Mouse (Mus musculus): ENCODE data around the gene Fopnl. TPM values are rescaled to one million over a fixed set of nuclear protein-coding genes. Genes with fewer than 3 reads are reported as not detected.

Fopnl gene
- polyA plus RNA-seq, 1 experiment from 2014 or later = 174 TPM

DNA sequence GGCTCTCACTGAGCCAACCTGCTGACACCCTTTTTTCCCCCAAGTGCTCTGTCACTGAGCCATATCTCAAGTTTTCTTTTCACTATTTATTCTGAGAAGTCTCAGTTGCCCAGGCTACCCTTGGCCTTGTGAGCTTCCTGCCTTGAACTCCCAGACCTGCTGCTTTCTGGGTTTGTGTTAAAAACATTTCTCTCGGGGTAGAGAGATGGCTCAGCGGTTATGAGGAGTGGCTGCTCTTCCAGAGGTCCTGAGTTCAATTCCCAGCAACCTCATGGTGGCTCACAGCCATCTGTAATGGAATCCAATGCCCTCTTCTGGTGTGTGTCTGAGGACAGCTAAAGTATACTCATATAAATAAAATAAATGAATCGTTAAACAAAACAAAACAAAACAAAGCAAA lies 35.0 kb upstream of the Fopnl start:
- Histone ChIP-seq H3K4me1 (no peaks in the 10 kb centered on the region), H3K9ac (no peak overlapping the region), H3K27ac (no peak overlapping the region), H3K36me3 (no peaks in the 10 kb centered on the region), H3K4me3 (no peak overlapping the region), H3K9me3 (no peaks in the 10 kb centered on the region), H3K27me3 (no peaks in the 10 kb centered on the region), H3K4me2 (replicated peaks) (no peak overlapping the region)
- 73% methylated on average over 3 of the region's 3 CpGs for WGBS
- ATAC-seq (ENCODE audit: low FRiP score, low read depth) = no peak

DNA sequence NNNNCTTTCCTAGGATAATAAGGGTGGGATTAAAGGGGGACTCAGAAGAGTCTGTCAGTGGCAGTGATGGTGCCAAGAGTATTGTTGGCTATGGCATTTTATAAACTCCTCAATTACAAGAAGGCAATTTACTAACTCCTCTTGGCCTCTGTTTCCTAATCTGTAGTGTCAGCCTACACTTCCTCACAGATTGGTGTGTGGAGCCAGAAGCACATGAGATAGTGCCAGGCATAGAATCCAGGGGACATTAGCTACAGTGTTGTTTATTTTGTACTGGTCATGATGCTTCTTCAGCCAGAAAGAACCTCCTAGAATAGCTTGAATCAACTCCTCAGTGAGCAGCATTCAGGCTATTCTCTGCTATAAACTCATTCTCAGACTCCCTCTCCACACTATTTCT lies 34.4 kb upstream of the Fopnl start:
- ATAC-seq (ENCODE audit: low FRiP score, low read depth) = no peak

DNA sequence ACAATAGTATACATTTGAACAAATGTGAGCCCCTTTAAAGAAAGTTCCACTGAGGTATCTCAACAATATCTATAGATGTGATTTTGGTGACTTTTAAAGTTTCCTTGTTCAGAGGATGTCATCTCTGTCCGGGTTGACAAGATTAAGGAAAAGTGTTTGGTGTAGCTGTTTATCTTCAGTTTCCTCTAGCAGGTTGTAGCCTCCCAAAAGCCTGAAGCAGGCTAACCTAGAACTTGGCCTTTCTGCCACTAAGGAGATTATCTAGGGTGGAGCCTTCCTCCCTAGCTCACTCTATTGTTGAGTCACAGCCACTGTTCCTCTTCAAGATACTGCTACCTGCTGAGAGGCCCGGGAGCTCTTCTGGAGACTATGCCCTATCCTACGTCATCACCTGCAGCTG lies 27.8 kb upstream of the Fopnl start:
- Histone ChIP-seq H3K27ac (no peak overlapping the region), H3K4me1 (no peaks in the 10 kb centered on the region), H3K4me3 (no peak overlapping the region), H3K36me3 (no peaks in the 10 kb centered on the region), H3K9ac (no peak overlapping the region), H3K9me3 (no peaks in the 10 kb centered on the region), H3K4me2 (replicated peaks) (no peak overlapping the region), H3K27me3 (no peaks in the 10 kb centered on the region)
- no peak for ATAC-seq (ENCODE audit: low FRiP score, low read depth)
- 76% methylated on average over 3 of the region's 3 CpGs for WGBS

More for the DNA sequence above, 34.4 kb upstream of the Fopnl start:
- no peak overlapping the region for H3K4me3 ChIP-seq
- H3K4me2 ChIP-seq (replicated peaks) = no peak overlapping the region
- H3K36me3 ChIP-seq = no peaks in the 10 kb centered on the region
- H3K27ac ChIP-seq = no peak overlapping the region
- H3K27me3 ChIP-seq = no peaks in the 10 kb centered on the region
- no peaks in the 10 kb centered on the region for H3K4me1 ChIP-seq
- H3K9me3 ChIP-seq = no peaks in the 10 kb centered on the region
- H3K9ac ChIP-seq = no peak overlapping the region

DNA sequence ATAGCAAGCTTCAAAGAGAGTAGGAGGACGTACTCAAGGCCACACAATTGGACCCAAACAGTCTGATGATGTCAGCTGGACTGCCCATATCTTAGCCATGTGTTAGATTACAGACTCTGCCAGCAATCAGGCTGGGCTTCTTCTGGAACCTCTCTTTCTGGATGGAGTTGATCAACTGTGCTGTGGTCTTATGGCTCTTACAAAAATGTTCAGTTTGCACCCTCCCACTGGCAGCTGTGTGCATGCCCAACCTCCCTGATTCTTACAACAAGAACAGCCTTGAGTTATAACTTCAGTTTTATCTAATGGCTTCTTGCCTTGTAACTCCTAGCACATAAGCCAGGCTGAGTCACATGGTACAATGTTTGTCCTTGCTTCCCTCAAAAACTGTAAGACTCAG lies 11.0 kb upstream of the Fopnl start:
- Histone ChIP-seq H3K4me2 (replicated peaks) (no peak overlapping the region), H3K36me3 (no peaks in the 10 kb centered on the region), H3K9ac (no peak overlapping the region), H3K27me3 (no peaks in the 10 kb centered on the region), H3K4me1 (no peaks in the 10 kb centered on the region), H3K27ac (no peak overlapping the region), H3K4me3 (no peak overlapping the region), H3K9me3 (no peaks in the 10 kb centered on the region)
- 70% methylated on average over 1 of the region's 1 CpGs for WGBS
- ATAC-seq (ENCODE audit: low FRiP score, low read depth) = no peak

DNA sequence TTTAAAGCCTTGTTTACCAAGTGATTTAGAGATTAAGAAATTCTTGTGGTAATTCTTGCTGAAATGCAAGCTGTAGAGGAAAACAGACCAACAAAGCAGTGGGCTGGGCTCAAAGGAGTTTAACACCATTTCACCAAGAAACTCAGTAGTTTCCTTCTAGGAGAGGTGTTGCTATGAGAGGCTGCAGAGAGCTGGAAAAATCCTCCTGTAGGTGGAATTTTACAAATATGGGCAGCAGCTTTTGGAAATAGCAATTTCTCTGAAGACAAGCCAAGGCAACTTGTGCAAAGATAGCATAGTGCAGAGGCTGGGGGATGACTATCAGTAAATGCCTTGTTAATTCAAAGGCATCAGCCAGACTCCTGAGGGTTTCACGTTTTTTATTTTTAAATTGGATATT lies 3.3 kb upstream of the Fopnl start:
- no peak overlapping the region for H3K9ac ChIP-seq
- peaks cover 10% of the 10 kb centered on the region for H3K4me1 ChIP-seq
- 0 out of 2 replicates have a peak, but pooled peaks cover 6% of the 10 kb centered on the region for H3K27me3 ChIP-seq
- H3K4me2 ChIP-seq (replicated peaks) = no peak overlapping the region
- H3K27ac ChIP-seq = no peak overlapping the region
- H3K36me3 ChIP-seq = no peaks in the 10 kb centered on the region
- 42% methylated on average over 1 of the region's 1 CpGs for WGBS
- no peak overlapping the region for H3K4me3 ChIP-seq
- no peak for ATAC-seq (ENCODE audit: low FRiP score, low read depth)
- no peaks in the 10 kb centered on the region for H3K9me3 ChIP-seq

DNA sequence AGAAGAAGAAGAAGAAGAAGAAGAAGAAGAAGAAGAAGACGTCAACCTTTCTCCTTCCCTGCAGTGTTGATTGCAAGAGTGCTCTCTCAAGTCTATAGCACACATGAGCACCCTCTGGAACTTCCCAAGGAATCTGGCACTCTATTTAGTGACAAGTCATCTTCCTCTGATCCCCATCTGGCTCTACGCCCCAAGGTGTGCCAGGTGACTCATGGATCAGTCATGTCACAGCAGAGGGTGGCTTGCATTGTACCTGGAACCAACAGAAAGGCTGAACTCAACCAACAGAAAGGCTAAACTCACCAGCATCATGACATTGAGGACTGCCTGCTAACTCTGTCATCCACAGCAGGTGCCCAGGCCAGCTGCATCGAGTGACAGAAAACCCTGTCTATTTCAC lies 2.5 kb upstream of the Fopnl start:
- no peaks in the 10 kb centered on the region for H3K9me3 ChIP-seq
- ATAC-seq (ENCODE audit: low FRiP score, low read depth) = no peak
- peaks cover 11% of the 10 kb centered on the region for H3K4me1 ChIP-seq
- 87% methylated on average over 3 of the region's 3 CpGs for WGBS
- H3K9ac ChIP-seq = no peak overlapping the region
- H3K27me3 ChIP-seq = 0 out of 2 replicates have a peak, but pooled peaks cover 6% of the 10 kb centered on the region
- H3K4me3 ChIP-seq = no peak overlapping the region
- H3K27ac ChIP-seq = no peak overlapping the region
- no peak overlapping the region for H3K4me2 ChIP-seq (replicated peaks)
- H3K36me3 ChIP-seq = no peaks in the 10 kb centered on the region

DNA sequence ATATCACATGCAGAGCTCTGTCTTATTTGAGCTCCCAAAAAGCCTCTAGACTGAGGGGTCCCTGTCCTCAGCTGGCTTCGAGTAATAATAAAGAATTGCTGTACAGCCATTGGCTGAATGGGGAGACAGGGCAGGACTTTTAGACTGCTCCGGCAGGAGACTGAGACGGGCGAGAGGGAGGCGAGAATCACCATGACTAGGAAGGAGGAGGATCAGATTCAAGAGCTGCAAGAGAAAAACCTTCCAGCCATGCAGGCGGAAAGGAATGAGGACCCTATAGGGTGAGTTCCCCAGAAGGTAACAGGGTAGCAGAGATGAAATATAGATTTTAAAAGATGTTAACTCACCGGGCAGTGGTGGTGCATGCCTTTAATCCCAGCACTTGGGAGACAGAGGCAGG lies 4.3 kb downstream of the Fopnl start:
- H3K4me1 ChIP-seq = peaks cover 11% of the 10 kb centered on the region
- 89% methylated on average over 7 of the region's 7 CpGs for WGBS
- ATAC-seq (ENCODE audit: low FRiP score, low read depth) = no peak
- no peaks in the 10 kb centered on the region for H3K9me3 ChIP-seq
- no peak overlapping the region for H3K27ac ChIP-seq
- no peak overlapping the region for H3K4me3 ChIP-seq
- no peak overlapping the region for H3K4me2 ChIP-seq (replicated peaks)
- no peak overlapping the region for H3K9ac ChIP-seq
- H3K36me3 ChIP-seq = peaks cover 52% of the 10 kb centered on the region
- H3K27me3 ChIP-seq = no peaks in the 10 kb centered on the region

DNA sequence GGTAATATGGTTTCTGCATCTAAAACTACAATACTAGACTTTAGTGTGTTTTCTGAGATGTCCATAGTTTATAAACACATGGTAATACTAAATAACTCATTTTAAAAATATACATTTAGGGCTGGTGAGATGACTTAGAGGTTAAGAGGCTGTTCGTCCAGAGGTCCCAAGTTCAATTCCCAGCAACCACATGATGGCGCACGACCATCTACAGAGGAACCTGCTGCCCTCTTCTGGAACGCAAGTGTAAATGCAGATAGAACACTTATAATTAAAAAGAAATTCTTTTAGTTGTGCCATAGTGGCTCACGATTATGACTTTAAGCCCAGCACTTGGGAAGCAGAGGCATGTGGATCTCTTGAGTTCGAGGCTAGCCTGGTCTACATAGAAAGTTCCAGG lies 5.8 kb downstream of the Fopnl start:
- no peak for ATAC-seq (ENCODE audit: low FRiP score, low read depth)
- H3K4me1 ChIP-seq = peaks cover 9% of the 10 kb centered on the region
- WGBS = 56% methylated on average over 6 of the region's 6 CpGs
- no peak overlapping the region for H3K4me3 ChIP-seq
- H3K4me2 ChIP-seq (replicated peaks) = no peak overlapping the region
- no peaks in the 10 kb centered on the region for H3K27me3 ChIP-seq
- no peak overlapping the region for H3K27ac ChIP-seq
- peaks cover 68% of the 10 kb centered on the region for H3K36me3 ChIP-seq
- no peaks in the 10 kb centered on the region for H3K9me3 ChIP-seq
- no peak overlapping the region for H3K9ac ChIP-seq

DNA sequence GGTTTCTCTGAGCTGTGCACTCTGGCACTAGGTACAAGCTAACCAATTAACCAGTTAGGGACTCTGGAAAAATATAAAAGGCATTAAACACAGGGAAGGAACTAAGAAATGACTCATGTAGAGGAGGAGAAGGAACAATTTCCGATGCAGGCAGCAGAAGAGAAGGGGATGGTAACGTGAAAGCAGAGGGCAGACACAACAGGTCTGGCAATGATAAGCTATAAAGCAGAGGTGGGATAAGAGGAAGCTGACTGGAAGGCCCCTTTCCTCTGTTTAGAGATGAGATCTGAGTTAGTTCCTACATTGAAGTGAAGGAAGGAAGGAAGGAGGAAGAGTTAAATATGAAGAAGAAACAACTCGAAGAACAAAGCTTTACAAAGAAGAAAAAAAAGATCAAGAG lies 7.4 kb downstream of the Fopnl start:
- no peaks in the 10 kb centered on the region for H3K27me3 ChIP-seq

DNA sequence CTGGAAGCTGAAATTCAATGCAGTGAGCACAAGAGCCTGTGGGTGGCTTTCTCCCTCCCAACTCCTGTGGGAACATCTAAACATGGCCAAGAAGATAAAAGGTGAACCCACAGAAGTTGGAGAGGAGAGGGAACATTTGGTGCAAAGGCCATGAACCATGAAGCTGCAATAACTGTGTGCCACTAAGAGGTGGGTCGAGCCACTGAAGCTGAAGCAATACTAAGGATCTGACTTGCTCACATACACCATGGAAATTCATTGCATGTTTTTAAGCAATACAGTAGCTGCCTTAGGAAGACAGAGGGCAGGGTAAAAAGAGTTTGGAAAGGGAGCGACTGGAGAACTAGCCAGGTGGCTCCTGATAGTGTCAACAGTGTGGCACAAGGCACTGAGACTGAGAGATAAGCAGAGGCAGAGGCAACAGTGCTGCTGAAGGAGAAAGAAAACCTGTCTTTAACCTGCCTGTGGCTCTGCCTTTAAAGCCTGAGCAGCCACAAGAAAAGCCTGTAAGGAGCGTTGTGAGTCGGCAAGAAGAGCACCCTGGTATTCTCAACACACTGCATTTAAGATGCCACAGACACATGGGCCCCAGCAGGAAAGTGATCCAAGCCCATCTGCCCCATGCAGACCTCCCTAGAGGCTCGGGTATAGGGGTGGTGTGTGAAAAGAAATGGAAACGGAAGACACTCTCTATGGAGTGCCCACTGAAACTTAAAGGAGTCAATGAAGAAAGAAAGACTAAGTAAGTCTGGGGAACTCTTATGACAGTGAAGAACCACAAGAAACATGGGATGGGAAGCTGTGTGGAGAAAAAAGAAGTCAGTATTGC lies 8.7 kb downstream of the Fopnl start:
- no peak for ATAC-seq (ENCODE audit: low FRiP score, low read depth)
- H3K36me3 ChIP-seq = peaks cover 82% of the 10 kb centered on the region

More for the DNA sequence above, 7.4 kb downstream of the Fopnl start:
- H3K36me3 ChIP-seq = peaks cover 72% of the 10 kb centered on the region
- no peak overlapping the region for H3K27ac ChIP-seq
- no peaks in the 10 kb centered on the region for H3K4me1 ChIP-seq
- H3K9me3 ChIP-seq = no peaks in the 10 kb centered on the region
- H3K4me3 ChIP-seq = no peak overlapping the region
- 87% methylated on average over 3 of the region's 3 CpGs for WGBS
- H3K9ac ChIP-seq = no peak overlapping the region
- no peak overlapping the region for H3K4me2 ChIP-seq (replicated peaks)
- ATAC-seq (ENCODE audit: low FRiP score, low read depth) = no peak

DNA sequence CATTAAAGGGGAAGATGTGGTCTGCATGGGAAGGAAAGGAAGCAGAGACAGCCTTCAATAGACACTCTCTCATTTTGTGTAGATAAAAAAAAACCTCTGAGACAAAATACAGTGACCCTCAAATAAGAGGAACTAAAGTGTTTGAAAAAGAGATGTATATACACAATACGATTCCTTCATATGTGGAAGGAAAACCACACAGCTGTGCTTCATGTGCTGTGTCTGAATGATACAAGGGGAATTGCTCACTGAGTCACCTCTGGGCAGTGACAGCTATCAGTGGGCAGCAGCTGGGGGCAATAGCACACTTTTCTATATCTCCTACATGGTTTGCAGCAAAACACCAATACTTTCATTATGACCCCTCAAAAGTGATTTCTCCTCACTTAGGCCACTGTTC lies 9.8 kb downstream of the Fopnl start:
- Histone ChIP-seq H3K9ac (no peak overlapping the region), H3K4me3 (no peak overlapping the region), H3K9me3 (no peaks in the 10 kb centered on the region), H3K4me1 (no peaks in the 10 kb centered on the region), H3K36me3 (peaks cover 82% of the 10 kb centered on the region), H3K27me3 (no peaks in the 10 kb centered on the region), H3K4me2 (replicated peaks) (no peak overlapping the region), H3K27ac (no peak overlapping the region)
- no peak for ATAC-seq (ENCODE audit: low FRiP score, low read depth)
- WGBS = 86% methylated on average over 1 of the region's 1 CpGs

More for the DNA sequence above, 8.7 kb downstream of the Fopnl start:
- no peaks in the 10 kb centered on the region for H3K4me1 ChIP-seq
- no peak overlapping the region for H3K9ac ChIP-seq
- no peak overlapping the region for H3K4me3 ChIP-seq
- no peaks in the 10 kb centered on the region for H3K27me3 ChIP-seq
- no peak overlapping the region for H3K4me2 ChIP-seq (replicated peaks)
- 86% methylated on average over 6 of the region's 6 CpGs for WGBS
- no peak overlapping the region for H3K27ac ChIP-seq
- no peaks in the 10 kb centered on the region for H3K9me3 ChIP-seq

DNA sequence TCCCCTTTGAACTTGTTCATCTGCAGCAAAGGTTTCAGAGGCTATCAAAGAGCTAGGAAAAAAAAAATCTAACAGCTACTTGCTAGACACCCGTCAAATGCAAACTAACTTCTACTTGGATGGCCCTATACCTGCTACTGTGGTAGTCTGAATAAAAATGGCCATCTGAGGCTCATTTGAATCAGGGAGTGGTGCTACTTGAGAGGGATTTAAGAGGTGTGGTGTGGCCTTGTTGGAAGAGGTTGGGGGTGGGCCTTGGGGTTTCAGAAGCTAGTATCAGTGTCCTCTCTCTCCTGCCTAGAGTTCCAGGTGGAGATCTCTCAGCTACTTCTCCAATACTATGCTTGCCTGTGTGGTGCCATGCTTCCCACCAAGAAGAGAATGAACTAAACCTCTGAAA lies 10.8 kb downstream of the Fopnl start:
- Histone ChIP-seq H3K9me3 (no peaks in the 10 kb centered on the region), H3K4me3 (no peak overlapping the region), H3K4me2 (replicated peaks) (no peak overlapping the region), H3K27me3 (no peaks in the 10 kb centered on the region), H3K4me1 (no peaks in the 10 kb centered on the region), H3K27ac (no peak overlapping the region), H3K9ac (no peak overlapping the region), H3K36me3 (peaks cover 80% of the 10 kb centered on the region)
- no peak for ATAC-seq (ENCODE audit: low FRiP score, low read depth)
- 85% methylated on average over 1 of the region's 1 CpGs for WGBS

DNA sequence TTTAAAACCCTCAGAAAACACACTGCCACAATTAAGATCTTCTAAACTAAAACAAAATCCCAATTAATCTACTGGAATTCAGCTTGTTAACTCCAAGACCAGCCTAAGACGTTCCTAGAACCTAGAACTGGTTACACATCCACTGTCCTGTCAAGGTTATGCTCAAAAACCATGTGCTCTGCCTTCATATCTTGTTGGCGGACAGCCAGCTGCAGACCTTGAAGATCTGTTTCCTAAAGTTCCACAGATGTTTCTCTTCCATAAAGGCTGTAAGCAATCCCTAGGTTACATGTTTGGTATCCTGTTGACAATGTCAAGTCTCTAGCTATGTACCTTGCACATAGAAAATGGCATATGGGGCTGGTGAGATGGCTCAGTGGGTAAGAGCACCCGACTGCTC lies 12.4 kb downstream of the Fopnl start:
- Histone ChIP-seq H3K27me3 (no peaks in the 10 kb centered on the region), H3K27ac (no peak overlapping the region), H3K9me3 (no peaks in the 10 kb centered on the region), H3K4me2 (replicated peaks) (no peak overlapping the region), H3K36me3 (peaks cover 80% of the 10 kb centered on the region), H3K4me1 (no peaks in the 10 kb centered on the region), H3K4me3 (no peak overlapping the region), H3K9ac (no peak overlapping the region)
- WGBS = 83% methylated on average over 3 of the region's 3 CpGs
- no peak for ATAC-seq (ENCODE audit: low FRiP score, low read depth)
